Mouse (Mus musculus) adipocyte (in vitro differentiated cells): ENCODE measurements at regions not wholly inside any gene's neighbourhood (a gene's known extent, or its start where the extent isn't known, plus 50 kb on each side); places are given as distances from the start of the nearest gene placed in this dataset.
"Not testable (repeated sequence)": the region's sequence is repeated elsewhere in the genome, so short reads cannot be mapped to it uniquely, and the experiment has no call there.

ENCODE experiments used
- DNase-seq: peaks from one replicate; pipeline ENCODE4 v3.0.0-alpha.2; 2016; ENCODE audit warnings: low spot score

- no peak for DNase-seq
These were observed 132.0 kb upstream of the Gadl1 start for GRCm38 (mm10) chr9:115777097-115777864.

- DNase-seq: no peak
These were observed 130.4 kb upstream of the Gadl1 start for GRCm38 (mm10) chr9:115778862-115779261.

DNA sequence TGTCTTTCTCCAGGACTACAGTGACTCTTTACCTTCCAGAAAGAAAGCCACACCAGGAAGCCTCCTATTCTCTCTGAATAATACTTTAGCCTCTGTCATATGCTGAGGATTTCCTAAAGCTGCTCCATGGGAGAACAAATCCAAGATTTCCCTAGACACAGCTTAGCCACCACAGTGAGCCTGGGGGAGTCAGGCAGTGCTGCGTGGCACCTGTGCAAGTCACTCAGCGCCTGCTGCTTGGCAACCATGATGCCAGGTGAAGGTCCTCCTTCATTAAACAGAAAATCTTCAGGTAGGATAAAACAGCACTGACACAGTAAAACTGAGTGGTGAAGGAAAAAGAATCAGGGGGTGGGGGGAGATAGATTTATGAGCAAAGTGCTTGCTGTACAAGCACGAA is 109.9 kb upstream of the Gadl1 start:
- no peak for DNase-seq

DNA sequence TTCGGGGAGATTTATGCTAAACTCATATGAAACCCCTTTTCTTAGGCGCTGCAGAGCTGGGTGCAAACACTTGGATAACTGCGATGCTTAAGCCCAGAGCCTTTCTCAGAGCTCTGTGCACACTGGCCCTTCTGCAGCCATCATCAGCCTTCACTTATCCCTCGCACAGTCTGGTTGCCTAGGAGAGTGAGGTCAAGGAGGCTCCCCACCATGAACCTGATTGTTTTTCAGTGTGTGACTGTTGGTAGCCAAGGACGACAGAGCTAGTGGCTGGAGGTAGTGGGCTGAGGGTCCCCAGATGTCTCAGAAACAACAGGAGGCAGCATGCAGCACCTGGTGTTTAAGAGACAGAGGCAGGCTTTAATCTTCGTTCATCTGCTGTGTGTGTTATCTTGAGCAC is 108.6 kb upstream of the Gadl1 start:
- DNase-seq: no peak

GRCm38 (mm10) chr9:115803071-115803470 is 106.2 kb upstream of the Gadl1 start:
- DNase-seq: no peak

- no peak for DNase-seq
These were observed 104.0 kb upstream of the Gadl1 start for GRCm38 (mm10) chr9:115805224-115805623.

DNA sequence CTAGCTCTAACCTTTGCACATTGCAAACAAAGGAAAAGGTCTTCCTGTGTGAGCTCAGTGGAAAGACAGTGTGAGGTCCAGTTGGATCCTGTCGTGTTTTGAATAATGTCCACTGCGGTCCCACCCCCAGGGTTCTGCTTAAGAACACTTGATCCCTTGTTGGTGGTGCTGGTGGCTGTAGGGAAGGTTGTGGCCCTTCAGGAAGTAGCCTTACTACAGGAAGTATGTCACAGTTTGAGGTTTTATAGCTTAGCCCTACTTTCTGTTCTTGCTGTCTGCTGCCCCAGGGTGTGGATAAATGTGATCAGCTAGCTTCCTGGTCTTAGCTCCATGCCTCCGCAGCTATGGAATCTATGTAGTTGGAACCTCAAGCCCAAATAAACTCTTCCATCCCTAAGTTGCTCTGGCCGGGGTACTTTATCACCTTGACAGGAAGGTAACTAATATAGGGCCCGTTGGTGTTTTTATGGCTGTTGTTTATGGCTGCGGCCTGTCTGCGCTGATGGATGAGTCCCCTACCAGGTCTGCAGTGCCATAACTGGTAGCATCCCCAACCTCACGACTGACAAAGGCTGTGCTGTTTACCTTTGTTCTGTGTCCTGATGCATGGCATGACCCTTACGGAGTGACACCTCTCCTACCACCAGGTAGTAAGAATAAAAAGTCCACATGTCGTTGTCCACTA is 103.1 kb upstream of the Gadl1 start:
- DNase-seq: no peak

DNA sequence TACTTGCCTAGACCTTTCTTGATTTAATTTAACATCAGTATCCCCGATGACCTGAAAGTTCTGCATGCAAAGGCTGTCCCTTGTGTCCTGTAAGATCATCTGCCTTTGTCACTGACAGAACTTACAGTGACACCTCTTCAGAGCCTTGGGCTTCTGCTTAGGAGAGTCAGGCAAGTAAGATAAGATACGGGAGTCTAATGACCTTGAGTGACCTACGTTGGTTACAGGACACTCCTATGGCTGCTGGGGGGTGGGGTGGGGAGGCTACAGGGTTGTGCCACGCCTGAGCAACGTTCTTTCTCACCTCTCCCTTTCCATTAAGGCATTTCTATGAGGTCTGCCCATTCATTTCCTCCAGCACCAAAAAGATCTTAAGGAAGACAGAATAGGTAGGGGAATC is 69.1 kb upstream of the Gadl1 start:
- no peak for DNase-seq

GRCm38 (mm10) chr9:115840791-115841190 is 68.5 kb upstream of the Gadl1 start:
- DNase-seq: no peak

- no peak for DNase-seq
These were observed 67.6 kb upstream of the Gadl1 start for GRCm38 (mm10) chr9:115841684-115842083.

DNA sequence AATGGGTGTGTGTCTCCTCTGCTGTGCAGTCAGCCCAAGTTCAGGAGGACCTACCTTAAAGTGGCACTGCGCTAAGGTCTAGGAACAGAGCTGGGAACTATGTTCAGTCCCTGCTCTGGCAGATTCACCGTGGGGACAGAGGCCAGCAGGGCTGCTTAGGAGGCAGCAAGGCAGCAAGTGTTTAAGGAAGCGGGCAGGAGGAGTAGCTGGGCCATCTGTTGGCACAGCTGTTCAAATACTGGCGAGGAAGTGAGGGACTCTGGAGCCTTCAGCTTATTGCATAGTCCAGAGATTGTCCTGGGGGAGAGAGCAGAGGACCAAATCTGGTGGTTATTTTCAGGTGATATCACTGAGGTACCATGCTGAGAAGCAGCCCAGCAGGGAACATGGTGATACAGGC is 64.9 kb upstream of the Gadl1 start:
- DNase-seq: no peak

GRCm38 (mm10) chr9:115845091-115845490 is 64.2 kb upstream of the Gadl1 start:
- DNase-seq: no peak

DNA sequence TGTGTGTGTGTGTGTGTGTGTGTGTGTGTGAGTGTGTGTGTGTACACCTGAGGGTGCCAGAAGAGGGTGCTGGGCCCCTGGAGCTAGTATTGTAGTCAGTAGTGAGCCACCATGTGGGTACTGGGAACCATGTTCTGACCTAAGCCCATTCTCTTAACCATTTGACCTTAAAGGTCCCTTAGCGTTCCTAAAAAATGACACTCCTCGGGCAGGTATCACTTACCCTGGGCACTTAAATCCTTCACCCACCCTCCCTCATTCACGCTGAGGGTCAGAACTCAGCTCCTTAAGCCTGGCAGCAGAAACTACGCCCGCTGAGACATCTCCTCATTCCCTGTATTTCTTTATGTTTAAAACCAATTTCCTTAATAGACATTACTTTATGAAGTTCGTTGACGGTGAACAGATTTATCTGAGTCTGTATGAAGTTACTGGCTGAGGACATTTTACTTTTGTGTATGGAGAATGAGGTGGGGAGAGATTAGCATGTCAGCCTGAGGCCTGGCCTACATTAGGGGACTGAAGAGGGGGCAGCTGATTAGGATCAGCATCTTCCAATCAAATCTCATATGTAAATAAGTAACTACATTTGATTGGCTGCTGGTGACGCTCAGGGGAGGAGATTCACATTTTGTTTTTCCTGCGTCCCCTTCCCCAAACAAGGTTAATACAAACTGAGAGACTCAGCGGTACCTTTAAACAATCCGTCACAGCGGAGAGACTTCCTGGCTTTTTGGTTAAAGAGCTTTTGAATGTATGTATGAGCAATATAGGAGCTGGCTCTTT is 61.8 kb upstream of the Gadl1 start:
- DNase-seq: no peak

DNA sequence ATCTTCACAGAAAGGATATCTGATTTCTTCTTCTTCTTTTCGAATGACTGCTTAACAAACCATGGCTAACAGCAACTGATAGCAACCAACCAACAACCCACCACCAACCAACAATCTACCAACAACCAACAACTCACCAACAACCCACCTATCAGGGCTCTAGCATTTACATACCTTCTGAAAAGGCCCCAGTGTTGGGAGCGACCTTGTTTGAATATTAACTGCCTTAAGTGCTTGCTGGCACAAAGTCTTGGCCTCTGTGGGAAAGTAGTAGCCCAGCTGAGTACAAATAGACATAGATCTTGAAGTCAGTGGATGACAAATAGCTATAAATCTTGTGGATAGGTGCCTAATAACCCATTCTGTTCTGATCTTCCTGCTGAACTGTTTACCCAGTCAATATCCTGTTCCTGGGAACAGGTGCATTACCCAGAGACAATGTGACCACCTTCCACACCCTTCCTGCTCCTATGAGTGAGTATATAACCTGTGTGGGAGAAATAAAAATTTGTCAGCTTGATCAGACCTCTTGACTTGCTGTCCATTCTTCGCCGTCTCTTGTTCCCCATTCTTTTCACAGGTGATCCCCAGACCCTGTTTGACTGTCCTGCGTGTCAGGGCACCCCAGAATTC is 55.9 kb upstream of the Gadl1 start:
- not testable (repeated sequence) for DNase-seq

GRCm38 (mm10) chr9:115857301-115857700 is 52.0 kb upstream of the Gadl1 start:
- no peak for DNase-seq

- no peak for DNase-seq
These were observed 50.4 kb upstream of the Gadl1 start for GRCm38 (mm10) chr9:115858848-115859247.
